15 mouse cellular contexts compared by ENCODE assay signal in the genomic region with DNA sequence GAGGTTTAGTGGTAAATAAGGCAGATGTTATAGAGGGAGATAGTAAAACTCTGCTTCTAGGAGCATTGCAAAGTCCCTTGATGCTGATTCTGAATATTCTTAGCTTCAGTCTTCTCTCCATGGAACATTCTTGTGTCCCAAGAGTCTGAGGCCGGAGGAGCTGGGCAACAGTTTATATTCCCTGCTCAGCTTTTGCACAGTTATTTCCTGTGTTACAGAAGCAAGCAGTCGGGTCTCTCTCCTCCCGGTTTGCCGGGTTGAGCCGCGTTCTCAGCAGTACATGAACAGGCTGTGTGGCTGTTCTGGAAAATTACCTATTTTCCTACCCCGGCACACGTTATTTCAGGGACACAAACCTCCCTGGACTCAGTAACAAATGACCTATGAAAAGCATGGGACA. TPM values are rescaled to one million over a fixed set of nuclear protein-coding genes. Genes with fewer than 3 reads are reported as not detected.
DNase-seq lines count a peak whose midpoint lies in the region; ATAC-seq lines count a peak whose summit lies in the region.
"Had no signal": no experiment of that assay in that cellular context is flagged by ENCODE, and none has a peak within 500 bp of the region (broad histone marks: within the 10 kb centered on the region; RNA-seq: fewer than 3 reads in every experiment).

No protein-coding gene starts in this region.

- H3K4me3 ChIP-seq in embryonic facial prominence, embryonic 14.5 days (ENCODE audit: low read depth, low read length): no peak overlapping the region
- no peak overlapping the region for H3K4me3 ChIP-seq in embryonic facial prominence, embryonic 10.5 days
- no peak overlapping the region for H3K4me3 ChIP-seq in kidney, embryonic 15.5 days (replicated peaks)
- no peak overlapping the region for H3K4me3 ChIP-seq in forebrain, embryonic 14.5 days (ENCODE audit: low read depth, low read length)
- H3K4me3 ChIP-seq: erythroblast, embryonic 14.5 days; hindbrain, embryonic 15.5 days had no signal

- no peaks in the 10 kb centered on the region for H3K27me3 ChIP-seq in embryonic facial prominence, embryonic 14.5 days (replicated peaks; ENCODE audit: control insufficient read depth, insufficient read depth, low read length)
- no peaks in the 10 kb centered on the region for H3K27me3 ChIP-seq in embryonic facial prominence, embryonic 10.5 days (replicated peaks; ENCODE audit: low read depth, poor library complexity, severe bottlenecking)
- no peaks in the 10 kb centered on the region for H3K27me3 ChIP-seq in kidney, embryonic 15.5 days
- H3K27me3 ChIP-seq in forebrain, embryonic 14.5 days (replicated peaks; ENCODE audit: control insufficient read depth, insufficient read depth, low read length): no peaks in the 10 kb centered on the region
- H3K27me3 ChIP-seq: hindbrain, embryonic 15.5 days had no signal

- ATAC-seq in embryonic facial prominence, embryonic 14.5 days (ENCODE audit: low read depth): no peak
- no peak for ATAC-seq in kidney, embryonic 15.5 days (replicated peaks; ENCODE audit: low FRiP score)
- no peak for ATAC-seq in forebrain, embryonic 14.5 days

- no peaks in the 10 kb centered on the region for H3K9me3 ChIP-seq in embryonic facial prominence, embryonic 14.5 days (ENCODE audit: control insufficient read depth, low read length)
- no peaks in the 10 kb centered on the region for H3K9me3 ChIP-seq in embryonic facial prominence, embryonic 10.5 days
- no peaks in the 10 kb centered on the region for H3K9me3 ChIP-seq in kidney, embryonic 15.5 days (replicated peaks)
- H3K9me3 ChIP-seq in forebrain, embryonic 14.5 days (replicated peaks; ENCODE audit: control insufficient read depth, low read length): no peaks in the 10 kb centered on the region
- H3K9me3 ChIP-seq: hindbrain, embryonic 15.5 days; megakaryocyte, embryonic 14.5 days had no signal

- no peak overlapping the region for H3K9ac ChIP-seq in embryonic facial prominence, embryonic 14.5 days (ENCODE audit: low read depth, low read length)
- H3K9ac ChIP-seq in kidney, embryonic 15.5 days: no peak overlapping the region
- no peak overlapping the region for H3K9ac ChIP-seq in forebrain, embryonic 14.5 days (ENCODE audit: low read length)
- H3K9ac ChIP-seq: hindbrain, embryonic 15.5 days had no signal

- H3K4me2 ChIP-seq in embryonic facial prominence, embryonic 14.5 days (ENCODE audit: low read depth, low read length): peak overlapping the region; percentile 21; the same call in 1 of the 2 replicates
- H3K4me2 ChIP-seq in kidney, embryonic 15.5 days: peak overlapping the region; percentile 30; the same call in 1 of the 2 replicates
- H3K4me2 ChIP-seq in forebrain, embryonic 14.5 days (ENCODE audit: low read length): no peak overlapping the region

- peaks cover 10% of the 10 kb centered on the region; the same call in 1 of the 2 replicates for H3K4me1 ChIP-seq in embryonic facial prominence, embryonic 14.5 days (ENCODE audit: control insufficient read depth, insufficient read depth, low read length)
- H3K4me1 ChIP-seq in embryonic facial prominence, embryonic 10.5 days: peaks cover 25% of the 10 kb centered on the region
- H3K4me1 ChIP-seq in kidney, embryonic 15.5 days: peaks cover 6% of the 10 kb centered on the region; the same call in 1 of the 2 replicates
- H3K4me1 ChIP-seq in forebrain, embryonic 14.5 days (ENCODE audit: control insufficient read depth, insufficient read depth, low read length): no peaks in the 10 kb centered on the region

- H3K27ac ChIP-seq in embryonic facial prominence, embryonic 14.5 days (replicated peaks; ENCODE audit: low read depth, low read length): no peak overlapping the region
- H3K27ac ChIP-seq in embryonic facial prominence, embryonic 10.5 days (replicated peaks): no peak overlapping the region
- no peak overlapping the region for H3K27ac ChIP-seq in kidney, embryonic 15.5 days
- no peak overlapping the region for H3K27ac ChIP-seq in forebrain, embryonic 14.5 days (ENCODE audit: low read depth, low read length)
- H3K27ac ChIP-seq: hindbrain, embryonic 15.5 days had no signal

- no peaks in the 10 kb centered on the region for H3K36me3 ChIP-seq in embryonic facial prominence, embryonic 14.5 days (ENCODE audit: control insufficient read depth, insufficient read depth, low read length)
- no peaks in the 10 kb centered on the region for H3K36me3 ChIP-seq in embryonic facial prominence, embryonic 10.5 days (replicated peaks)
- no peaks in the 10 kb centered on the region for H3K36me3 ChIP-seq in kidney, embryonic 15.5 days
- H3K36me3 ChIP-seq in forebrain, embryonic 14.5 days (ENCODE audit: control insufficient read depth, insufficient read depth, low read length): no peaks in the 10 kb centered on the region
- H3K36me3 ChIP-seq: hindbrain, embryonic 15.5 days had no signal

- WGBS in embryonic facial prominence, embryonic 14.5 days: 60% methylated on average over 8 of the region's 8 CpGs
- WGBS in embryonic facial prominence, embryonic 10.5 days: 71% methylated on average over 8 of the region's 8 CpGs
- 51% methylated on average over 8 of the region's 8 CpGs for WGBS in kidney, embryonic 15.5 days
- WGBS in forebrain, embryonic 14.5 days: 88% methylated on average over 8 of the region's 8 CpGs

- no peak for DNase-seq in embryonic facial prominence, embryonic 14.5 days (ENCODE audit: low spot score)
- DNase-seq in embryonic facial prominence, embryonic 10.5 days (ENCODE audit: low spot score): no peak
- DNase-seq in kidney, adult 9 months: no peak
- peak; percentile 3 for DNase-seq in urinary bladder, postnatal 14 days (ENCODE audit: low spot score)
- DNase-seq in urinary bladder, adult 2 months (ENCODE audit: low spot score): no peak
- DNase-seq in forebrain, embryonic 14.5 days (ENCODE audit: low spot score): no peak
- DNase-seq in layer of hippocampus, adult 9-10 months (ENCODE audit: low spot score): no peak
- DNase-seq: adrenal gland, postnatal 10 days; cerebellum, adult 11 months; left cerebral cortex, postnatal 4 days; spleen, adult 18-20 months had no signal

RNA-seq across cellular contexts. Expression of gene Pde4d, which starts 48.0 kb away (rescaled TPM):
- polyA plus RNA-seq in embryonic facial prominence, embryonic 14.5 days (2014; fragmentation: Nextera tagmentation; extraction: Ambion mirVana): 13.6 and 14.0 TPM in 2 replicates
- 15.9 and 19.7 TPM in 2 replicates for polyA plus RNA-seq in embryonic facial prominence, embryonic 10.5 days (2016; fragmentation: Nextera tagmentation; extraction: Ambion mirVana)
- polyA plus RNA-seq in kidney, embryonic 15.5 days (2015; fragmentation: Nextera tagmentation; extraction: Ambion mirVana): 13.9 and 16.7 TPM in 2 replicates
- 21.4 and 26.4 TPM in 2 replicates for polyA plus RNA-seq in urinary bladder, adult 2 months (2012; rRNA removed)
- 13.7 and 17.2 TPM in 2 replicates for polyA plus RNA-seq in forebrain, embryonic 14.5 days (2014; fragmentation: Nextera tagmentation; extraction: Ambion mirVana)
